Mouse (Mus musculus): ENCODE data around the gene Bbx.

Bbx gene

DNA sequence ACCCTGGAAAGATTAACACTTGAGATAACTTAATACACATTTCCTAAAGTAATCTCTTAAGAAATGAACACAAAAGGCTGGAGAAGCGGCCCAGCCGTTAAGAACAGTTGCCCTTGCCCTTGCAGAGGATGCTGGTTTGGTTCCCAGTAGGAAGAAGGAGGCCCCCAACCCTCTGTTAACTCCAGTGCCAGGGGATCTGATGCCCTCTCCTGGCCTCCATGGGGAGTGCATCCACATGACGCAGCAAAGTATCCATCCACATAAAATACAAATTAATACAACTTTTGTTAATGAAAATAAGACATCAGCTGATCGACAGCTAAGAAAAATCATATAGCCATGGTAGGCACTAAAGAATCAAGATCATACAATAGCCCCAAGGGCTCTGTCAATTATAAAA, 33.6 kb downstream of the Bbx start:
- DNase-seq (ENCODE audit: low read depth): no peak

DNA sequence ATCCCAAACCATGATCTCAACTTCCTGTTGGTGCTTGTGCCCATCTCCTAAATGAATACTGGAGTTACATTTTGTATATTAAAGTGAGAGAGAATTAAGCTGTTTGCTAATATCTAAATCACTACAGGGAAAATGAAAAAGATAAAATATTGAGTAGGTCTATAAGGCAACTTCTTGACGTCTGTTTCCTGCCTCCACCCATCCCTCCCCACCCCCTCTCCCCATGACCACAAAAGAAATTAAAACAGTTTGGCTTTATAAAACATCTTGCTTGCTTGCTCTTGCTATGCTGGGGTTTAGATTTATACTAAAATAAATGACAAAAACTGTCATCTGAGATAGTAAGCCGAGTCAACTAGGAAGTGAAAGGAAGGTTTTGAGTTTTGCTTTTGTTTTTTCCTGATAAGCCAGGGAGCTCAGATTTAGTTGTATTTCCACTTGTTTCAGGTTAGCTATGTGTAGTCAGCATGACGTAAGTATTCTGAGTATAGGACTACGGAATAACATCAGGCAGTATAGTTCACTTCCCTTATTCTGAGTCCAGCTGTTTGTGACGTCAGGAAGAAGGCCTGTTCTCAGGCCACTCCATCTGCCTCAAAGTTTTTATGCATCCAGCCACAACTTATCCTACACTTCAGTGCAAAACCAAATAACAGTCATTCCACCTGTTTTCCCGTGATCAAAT, 36.1 kb downstream of the Bbx start:
- peak; percentile 9 for DNase-seq (ENCODE audit: low read depth)

DNA sequence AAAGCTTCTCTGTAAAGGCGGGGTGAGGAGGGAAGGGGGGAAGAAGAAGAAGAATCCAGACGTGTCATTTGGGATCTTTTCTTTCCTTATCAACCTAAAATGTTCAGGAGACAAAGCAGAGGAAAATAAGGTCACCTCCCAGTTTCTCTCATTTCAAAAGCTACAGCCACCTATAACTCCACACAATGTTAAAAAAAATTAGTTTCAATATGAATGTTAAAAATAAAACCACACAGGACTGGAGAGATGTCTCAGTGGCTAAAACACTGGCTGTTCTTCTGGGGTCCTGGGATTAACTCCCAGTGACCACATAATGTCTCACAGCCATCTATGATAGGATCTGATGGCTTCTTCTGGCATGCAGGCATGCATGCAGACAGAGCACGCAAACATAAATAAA, 43.7 kb downstream of the Bbx start:
- DNase-seq (ENCODE audit: low read depth): no peak

DNA sequence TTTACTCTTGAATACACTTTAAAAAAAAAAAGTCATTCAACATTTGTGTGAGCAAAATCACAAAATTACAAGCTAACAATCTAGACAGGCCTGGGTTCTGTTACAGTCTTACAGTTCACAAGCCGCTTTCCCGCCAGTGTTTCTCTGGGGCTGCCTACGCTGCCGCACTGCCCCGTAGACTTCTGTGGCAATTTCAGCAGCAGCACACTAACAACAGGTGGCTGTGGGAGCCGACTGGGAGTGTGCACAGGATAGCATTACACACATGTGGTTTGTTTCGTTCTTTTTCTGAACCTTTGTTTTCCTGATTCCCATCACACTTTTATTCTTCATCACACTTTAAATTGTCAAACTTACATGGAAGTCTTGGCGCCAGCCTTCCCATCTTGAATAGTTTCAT, 48.6 kb downstream of the Bbx start:
- no peak for DNase-seq (ENCODE audit: low read depth)

DNA sequence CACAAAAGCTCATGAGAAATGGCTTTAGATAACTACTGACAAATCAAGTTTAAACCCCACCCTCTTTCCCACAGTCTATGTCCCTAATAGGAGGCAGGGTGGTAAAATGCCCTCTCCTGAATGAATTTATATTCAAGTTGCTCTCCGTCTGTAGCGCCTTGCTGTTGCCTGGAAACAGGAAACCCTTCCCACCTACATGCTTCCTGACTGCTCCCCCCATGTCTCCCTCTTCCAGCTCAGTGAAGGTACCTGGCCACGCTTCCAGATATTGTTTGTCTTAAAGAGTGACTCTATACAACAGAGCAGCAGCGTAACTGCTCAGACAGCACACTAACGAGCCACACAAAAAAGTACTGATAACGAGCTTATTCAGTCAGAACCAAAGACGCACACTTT, 50.8 kb downstream of the Bbx start:
- no peak for DNase-seq (ENCODE audit: low read depth)

DNA sequence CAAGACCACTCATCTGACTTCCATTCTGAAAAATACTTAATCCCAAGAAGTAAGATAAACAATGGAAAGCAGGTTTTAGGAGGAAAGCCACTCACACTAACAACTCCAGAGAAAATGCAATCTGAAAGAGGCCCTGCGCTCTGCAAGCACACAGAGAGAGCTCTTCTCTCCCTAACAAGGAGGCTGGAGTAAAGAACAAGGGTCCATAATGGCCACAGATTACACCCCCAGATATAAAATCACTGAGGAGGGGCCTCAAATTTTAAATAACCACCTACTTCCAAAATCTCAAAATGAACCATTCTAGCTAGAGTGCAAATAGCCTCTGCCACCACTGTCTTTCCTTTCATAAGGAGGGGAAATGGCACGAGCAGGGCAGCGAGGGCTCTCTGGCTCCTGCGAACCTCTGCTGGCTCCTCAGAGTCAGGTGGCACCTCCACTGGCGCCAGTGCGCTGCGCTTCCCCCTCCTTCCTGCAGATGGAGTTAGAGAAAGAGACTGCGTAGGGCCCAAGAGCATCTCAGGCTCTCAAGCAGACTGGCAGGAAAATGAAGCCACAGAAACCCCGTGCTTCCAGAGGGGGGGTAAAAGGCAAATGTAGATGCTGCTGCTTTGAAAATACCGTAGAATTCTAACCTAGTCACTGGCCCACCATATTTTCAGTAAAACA, 51.4 kb downstream of the Bbx start:
- peak; percentile 77 for DNase-seq (ENCODE audit: low read depth)

DNA sequence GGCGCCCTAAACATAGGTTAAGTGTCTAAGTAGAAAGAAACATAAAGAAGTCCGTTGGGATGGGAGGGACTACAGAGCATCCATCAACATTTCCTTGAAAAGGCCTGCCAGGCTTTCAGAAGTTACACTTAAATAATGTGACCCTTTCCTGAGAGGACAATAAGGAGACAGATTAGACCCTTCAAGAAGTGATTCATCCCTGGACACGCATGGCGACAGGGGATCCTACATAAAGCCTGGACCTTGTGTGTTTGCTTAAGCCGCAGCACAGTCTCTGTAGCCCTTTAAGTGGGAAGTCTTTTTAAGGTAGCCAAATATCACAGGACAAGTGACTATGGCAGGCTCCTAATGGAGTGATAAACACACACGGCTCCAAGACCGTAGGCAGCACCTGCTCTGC, 52.0 kb downstream of the Bbx start:
- DNase-seq (ENCODE audit: low read depth): no peak

DNA sequence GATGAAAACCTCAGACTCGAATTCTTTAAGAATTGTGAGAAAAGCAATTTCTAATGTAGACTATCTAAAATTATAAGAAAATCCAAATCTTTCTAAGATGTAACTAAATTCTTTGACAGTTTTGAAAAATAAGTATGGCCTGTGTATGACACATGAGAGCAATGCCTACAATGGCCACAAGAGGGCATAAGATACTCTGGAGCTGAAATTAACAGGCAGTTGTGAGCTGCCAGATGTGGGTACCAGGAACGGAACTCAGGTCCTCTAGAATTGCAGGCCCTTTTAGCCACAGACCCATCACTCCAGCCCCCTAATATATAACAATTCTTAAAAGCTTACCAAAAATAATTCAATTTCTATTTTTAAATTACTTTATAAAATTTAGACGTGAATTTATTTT, 57.6 kb downstream of the Bbx start:
- peak; percentile 80 for DNase-seq (ENCODE audit: low read depth)

DNA sequence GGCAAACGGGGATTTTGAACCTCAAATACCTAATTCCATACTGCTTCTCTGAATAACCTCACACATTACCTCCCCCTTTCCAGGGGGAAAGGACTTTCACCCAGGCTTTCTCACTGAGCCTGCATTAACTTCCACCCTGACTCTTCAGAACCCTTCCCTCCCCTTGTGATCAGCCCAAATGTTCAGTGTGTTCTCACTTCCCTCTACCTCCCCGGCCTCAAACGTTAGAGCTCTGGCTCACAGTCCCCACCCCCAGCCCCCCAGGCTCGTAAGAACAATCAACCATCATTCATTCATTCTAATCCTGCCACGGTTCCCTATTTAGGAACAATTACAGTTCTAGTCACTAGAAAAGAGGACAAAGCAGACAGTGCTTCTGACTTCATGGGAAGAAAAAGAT, 58.5 kb downstream of the Bbx start:
- no peak for DNase-seq (ENCODE audit: low read depth)

DNA sequence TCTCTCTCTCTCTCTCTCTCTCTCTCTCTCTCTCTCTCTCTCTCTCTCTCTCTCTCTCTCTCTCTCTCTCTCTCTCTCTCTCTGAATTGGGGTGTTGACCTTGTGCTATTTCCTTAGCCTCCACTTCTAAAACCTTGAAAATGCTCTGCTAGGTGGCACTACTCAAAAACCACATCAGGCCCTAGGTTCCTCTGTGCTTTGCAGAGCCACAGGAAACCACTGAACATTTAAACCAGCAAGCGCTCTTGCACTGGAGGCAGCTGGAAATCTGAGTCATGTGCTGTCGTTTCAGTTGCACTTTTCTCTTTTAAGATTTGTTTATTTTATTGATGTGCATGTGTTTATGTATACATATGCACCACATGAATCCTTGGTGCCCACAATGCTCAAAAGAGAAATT, 59.6 kb downstream of the Bbx start:
- peak; percentile 84 for DNase-seq (ENCODE audit: low read depth)

DNA sequence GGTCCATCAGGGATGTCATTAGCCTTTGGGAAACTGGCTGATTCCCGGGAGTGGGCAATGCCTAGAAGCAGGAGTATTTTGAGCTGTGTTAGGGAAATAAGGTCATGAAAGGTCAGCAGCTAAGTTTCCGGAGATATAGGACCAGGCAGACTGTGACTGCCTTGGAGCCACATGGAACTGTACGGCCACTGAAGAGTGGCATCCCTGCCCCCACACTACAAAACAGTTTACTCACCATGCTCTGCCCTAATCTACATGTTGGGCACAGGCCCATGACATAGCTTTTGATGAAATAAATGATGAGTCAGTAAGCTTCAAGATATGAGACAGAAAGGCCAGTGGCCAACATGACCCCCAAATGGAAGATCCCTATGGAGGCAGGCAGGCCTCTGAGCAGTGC, 60.7 kb downstream of the Bbx start:
- DNase-seq (ENCODE audit: low read depth): no peak

DNA sequence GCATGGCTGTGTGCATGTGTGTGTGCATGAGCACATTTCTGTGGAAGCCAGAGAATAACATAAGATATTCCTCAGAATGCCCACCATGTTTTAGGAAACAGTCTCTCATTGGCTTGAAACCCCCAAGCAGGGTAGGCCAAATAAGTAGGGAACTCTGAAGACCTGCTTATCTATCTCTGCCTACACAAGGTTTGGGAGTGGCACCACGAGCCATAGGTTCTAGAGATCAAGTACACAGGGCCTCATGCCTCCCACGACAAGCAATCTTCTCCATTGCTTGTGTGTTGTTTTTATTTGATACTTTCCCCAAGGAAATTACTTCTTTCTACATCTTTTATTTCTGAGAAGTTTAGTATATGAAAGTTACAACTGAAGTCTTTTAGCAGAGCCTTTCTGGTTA, 61.8 kb downstream of the Bbx start:
- DNase-seq (ENCODE audit: low read depth): no peak

DNA sequence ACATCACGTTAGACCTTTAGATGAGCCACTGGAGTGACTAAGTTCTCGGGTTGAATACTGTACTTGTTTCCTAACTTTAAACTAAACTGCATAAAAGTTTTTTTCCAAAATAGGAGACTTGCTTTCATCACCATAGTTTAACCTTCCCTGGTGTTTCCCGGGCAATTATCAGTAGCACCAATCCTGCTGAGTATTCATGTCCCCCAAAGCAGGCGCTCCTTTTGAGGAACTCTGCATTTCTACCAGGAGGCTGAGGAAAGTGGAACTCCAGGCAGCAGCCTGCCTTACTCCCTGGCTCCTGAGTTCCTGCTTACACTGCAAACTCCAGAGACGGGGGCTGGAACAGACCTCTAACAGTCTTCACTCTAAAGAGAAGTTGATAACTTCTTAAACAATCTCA, 65.6 kb downstream of the Bbx start:
- DNase-seq (ENCODE audit: low read depth): no peak

DNA sequence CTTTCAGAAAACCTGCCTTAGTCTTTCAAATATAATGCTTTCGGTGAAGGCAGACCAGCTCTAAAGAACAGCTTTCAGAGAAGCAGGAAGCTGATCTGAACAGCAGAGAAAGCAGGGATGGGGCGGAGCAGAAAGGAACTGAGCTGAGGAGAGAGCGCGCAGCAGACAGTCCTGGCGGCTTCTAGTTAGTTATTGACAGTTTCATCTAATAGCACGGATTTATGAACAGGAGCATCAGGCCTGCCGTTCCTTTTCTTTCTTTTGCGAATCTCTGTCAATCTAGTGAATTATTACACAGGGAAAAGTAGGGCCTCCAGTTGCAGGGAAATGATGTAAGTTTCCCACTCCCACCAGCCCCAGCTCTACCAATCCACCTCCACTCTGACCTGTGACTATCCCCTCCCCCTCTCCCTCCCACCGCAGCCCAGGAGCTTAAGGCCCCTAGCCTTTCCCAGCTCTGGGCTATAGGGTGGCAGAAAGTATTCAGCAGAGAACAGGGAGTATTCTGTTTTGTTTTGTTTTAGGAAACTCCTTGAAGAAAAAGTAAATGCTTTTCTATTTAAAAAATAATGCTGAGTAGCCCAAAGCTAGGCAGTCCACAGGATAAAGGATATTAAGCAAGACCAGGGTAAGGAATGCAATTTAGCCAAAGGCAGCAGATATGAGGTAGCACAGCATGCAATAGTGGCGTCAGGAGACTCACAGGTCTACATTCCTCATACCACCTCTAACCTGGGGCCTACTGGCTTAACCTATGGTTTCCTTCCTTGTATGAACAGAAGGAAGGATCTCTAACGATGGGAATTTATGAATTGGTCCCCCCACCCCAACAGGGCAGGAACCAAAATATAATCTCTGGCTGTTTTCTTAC, 67.8 kb downstream of the Bbx start:
- peak; percentile 59 for DNase-seq (ENCODE audit: low read depth)

DNA sequence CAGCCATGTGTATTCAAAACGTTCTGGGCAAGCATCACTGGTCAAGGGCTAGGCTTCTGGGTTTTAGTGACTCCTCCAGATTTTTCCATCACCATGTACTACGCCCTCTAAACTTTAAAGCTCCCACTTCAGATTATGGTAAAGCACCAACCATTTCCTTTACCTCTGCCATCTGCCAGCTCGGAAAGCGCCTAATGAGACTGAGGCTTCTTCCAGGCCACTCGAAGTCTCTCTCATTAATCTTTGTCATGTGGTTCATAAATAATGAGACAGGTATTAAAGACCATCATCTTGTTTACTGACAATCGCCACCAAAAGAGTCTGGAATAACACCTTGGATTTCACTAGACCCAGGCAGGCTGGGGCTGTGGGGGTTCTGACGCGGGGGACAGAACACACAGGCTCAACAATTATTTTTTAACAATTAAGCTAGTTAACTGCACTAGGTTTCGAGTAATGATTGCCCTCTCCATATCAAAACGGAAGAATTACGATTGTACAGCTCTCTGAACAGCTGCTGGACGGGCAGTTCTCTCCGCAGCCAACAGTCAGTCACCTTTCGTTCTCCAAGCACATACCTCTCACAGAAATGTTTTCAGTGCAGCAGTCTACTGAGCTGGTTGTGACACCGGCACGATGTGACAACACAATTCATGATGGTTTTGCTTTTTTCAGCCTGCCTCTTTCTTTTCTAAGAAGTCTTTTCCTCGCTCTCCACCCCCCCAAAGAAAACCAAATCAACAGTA, 68.6 kb downstream of the Bbx start:
- DNase-seq (ENCODE audit: low read depth): peak; percentile 10

DNA sequence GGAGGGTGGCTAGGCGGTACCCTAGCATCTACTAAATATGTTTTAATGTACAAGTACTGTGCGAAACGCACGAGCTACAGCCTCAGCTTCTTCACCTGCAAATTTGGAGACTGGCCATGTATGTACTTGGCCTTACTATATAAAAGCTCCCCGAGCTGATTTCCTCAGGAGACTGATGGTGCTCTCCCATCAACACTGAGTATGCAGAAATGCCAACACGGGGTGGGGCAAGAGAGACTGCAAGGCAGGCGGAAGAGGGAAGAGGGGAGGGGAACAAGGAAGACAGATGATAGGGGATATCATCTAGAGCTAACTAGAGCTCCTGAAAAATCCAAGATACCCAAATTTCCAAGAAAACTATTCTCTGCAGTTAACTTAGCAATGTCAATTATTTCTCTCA, 71.6 kb downstream of the Bbx start:
- no peak for DNase-seq (ENCODE audit: low read depth)

DNA sequence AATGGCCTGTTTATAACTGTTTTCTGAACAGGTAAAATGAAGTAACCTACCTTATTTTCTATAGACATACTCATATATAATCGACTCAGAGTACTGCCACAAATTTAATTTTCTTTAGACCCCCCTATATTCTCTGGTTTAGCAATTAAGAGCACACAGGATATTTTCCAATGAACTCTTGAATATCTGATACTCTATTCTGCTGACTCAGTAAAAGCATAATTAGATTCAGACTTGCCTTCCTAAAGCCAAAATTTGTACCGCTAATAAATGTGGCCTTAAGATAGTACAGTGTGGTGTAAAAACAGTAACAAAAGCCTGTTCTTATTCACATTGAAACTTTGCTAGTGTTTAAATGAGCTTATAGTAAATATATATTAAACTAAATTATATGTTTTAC, 102.5 kb downstream of the Bbx start:
- DNase-seq (ENCODE audit: low read depth): no peak

DNA sequence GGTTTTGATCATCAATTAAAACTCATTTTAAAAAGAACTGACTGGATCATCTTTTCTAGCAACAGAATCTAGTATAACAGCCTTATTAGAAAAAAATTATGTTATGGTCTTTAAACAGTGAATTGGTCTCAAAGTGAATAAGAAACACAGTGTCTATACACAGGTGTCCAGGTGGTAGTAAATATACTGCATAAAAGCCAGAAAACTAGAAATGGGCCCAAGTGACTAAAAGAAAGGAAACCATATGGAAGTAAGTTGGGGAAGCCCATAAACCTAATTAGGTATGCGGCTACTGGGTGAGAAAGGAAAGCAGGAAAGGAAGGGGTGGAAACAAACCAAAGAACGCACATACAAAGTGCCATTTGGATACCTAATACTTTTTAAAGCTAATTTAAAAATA, 107.4 kb downstream of the Bbx start:
- DNase-seq (ENCODE audit: low read depth): no peak

DNA sequence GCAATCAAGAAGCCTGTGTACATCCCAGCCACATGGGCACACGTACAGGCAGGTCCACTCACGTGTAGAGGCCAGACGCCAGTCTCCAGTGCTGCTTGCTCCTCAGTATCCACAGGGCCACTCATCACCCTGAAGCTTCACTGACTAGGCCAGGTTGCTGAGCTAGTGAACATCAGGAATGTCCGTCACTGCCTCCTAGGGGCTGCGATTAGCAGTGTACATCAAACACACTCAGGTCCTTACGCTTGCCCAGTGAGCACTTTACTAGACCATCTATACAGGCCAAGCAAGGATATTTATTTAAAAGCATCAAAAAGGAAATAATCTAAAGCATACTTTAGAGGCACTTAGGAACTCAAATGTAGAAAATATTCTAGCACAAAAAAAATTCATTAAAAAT, 107.9 kb downstream of the Bbx start:
- DNase-seq (ENCODE audit: low read depth): no peak

DNA sequence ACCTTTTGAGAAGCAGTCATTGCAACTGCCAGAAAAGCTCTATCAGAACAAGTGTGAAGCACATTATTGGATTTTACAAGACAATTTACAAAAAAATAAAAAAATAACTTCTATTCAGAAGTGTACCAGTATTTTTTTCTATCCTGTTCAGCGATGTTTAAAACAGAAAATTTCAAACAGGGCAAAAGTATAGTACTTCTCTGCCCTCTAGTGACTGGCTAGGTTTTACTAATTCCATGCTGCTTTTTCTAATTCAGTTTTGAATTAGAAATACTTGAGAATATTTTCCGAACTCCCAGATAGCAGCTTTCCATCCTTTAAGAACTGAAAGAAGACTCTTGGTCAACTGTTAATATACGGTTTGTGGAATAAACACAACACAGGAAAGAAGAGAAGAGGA, 110.8 kb downstream of the Bbx start:
- DNase-seq (ENCODE audit: low read depth): no peak

DNA sequence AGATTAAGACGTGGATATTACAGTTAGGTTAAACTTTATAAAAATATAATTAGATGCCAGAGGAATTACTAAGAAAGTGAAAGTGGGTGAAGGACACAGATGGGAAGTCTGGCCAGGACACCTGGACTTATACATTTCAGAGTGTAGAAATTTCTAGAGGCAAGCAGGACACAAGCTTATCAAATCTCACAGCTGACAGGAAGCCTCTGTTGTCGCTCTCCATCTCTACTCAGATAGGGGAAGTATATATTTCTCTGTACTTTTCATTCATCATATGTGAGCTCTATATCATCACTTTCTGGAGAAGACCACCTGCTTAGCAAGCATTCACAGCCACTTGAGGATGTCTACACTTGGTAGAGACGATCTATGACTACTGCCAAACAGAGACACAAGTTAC, 113.9 kb downstream of the Bbx start:
- DNase-seq (ENCODE audit: low read depth): no peak

DNA sequence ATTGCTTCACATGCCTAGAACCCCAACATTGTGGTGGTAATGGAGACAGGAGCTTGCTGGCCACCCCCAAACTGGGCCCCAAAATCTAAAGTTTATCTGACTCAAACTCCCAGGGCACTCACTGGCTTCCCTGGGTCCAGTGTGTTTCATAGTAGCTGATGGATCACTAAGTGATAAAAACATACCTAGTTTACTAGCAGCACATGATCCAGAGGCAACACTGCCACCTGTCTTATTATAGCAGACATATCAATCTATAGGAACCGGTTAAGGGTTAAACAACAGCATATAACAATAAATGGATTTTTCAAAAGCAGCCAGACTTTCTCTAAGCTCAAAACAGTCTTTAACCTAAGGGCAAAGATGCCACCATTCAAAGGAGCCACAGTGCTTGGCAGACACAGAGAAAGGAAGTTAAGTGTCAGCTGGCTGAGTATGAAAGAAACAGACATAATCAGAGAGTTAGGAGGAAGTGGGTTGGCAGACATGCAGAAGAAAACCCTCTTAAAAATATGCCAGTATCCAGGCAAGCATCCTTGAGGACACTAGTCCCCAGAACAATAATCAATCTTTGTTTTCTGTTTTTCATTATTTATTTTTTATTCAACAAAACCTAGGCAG, 116.7 kb downstream of the Bbx start:
- DNase-seq (ENCODE audit: low read depth): peak; percentile 50

All from naive thymus-derived CD4-positive, alpha-beta T cell, adult 2 months (primary cell).